Mouse (Mus musculus): ENCODE results near the gene Cadps2. TPM values are rescaled to one million over a fixed set of nuclear protein-coding genes. Genes with fewer than 3 reads are reported as not detected.
A peak's percentile ranks its signal among the peaks of the same experiment; 100 is the strongest.

Cadps2 gene
- polyA plus RNA-seq, 1 experiment, result 102 TPM

GRCm38 (mm10) chr6:23700879-23701278 lies 138.3 kb downstream of the Cadps2 start:
- WGBS, result 30% methylated on average over 3 of the region's 3 CpGs
- H3K4me3 ChIP-seq (replicated peaks; ENCODE audit: insufficient read depth, low read depth, low read length), result no peak overlapping the region
- no peak overlapping the region for H3K27ac ChIP-seq (ENCODE audit: insufficient read depth, low read length)
- peaks cover under 1% of the 10 kb centered on the region; the same call in 1 of the 2 replicates for H3K4me1 ChIP-seq (ENCODE audit: control insufficient read depth, insufficient read depth, low read length)
- TF ChIP-seq CTCF (IDR thresholded peaks at IDR 0.05; ENCODE audit: borderline replicate concordance, insufficient read depth, low read depth, low read length) (no peak), POLR2A (IDR thresholded peaks at IDR 0.05; ENCODE audit: borderline replicate concordance, insufficient read depth, low read length) (no peak)
- peak in 1 of 2 experiments; percentile 21 for DNase-seq
- H3K27me3 ChIP-seq (ENCODE audit: control insufficient read depth, insufficient read depth, low read length), result no peaks in the 10 kb centered on the region

GRCm38 (mm10) chr6:23678172-23678571 lies 161.0 kb downstream of the Cadps2 start:
- Histone ChIP-seq H3K4me1 (ENCODE audit: control insufficient read depth, insufficient read depth, low read length) (no peaks in the 10 kb centered on the region), H3K27me3 (ENCODE audit: control insufficient read depth, insufficient read depth, low read length) (no peaks in the 10 kb centered on the region), H3K27ac (ENCODE audit: insufficient read depth, low read length) (no peak overlapping the region), H3K4me3 (replicated peaks; ENCODE audit: insufficient read depth, low read depth, low read length) (no peak overlapping the region)
- TF ChIP-seq POLR2A (IDR thresholded peaks at IDR 0.05; ENCODE audit: borderline replicate concordance, insufficient read depth, low read length) (no peak), CTCF (IDR thresholded peaks at IDR 0.05; ENCODE audit: borderline replicate concordance, insufficient read depth, low read depth, low read length) (no peak)
- DNase-seq, result peak in 1 of 2 experiments; percentile 70
- 14% methylated on average over 1 of the region's 1 CpGs for WGBS

- WGBS, result 77% methylated on average over 2 of the region's 2 CpGs
- no peak for TF ChIP-seq CTCF (IDR thresholded peaks at IDR 0.05; ENCODE audit: borderline replicate concordance, insufficient read depth, low read depth, low read length)
- no peak for TF ChIP-seq POLR2A (IDR thresholded peaks at IDR 0.05; ENCODE audit: borderline replicate concordance, insufficient read depth, low read length)
- Histone ChIP-seq H3K4me1 (ENCODE audit: control insufficient read depth, insufficient read depth, low read length) (no peaks in the 10 kb centered on the region), H3K4me3 (replicated peaks; ENCODE audit: insufficient read depth, low read depth, low read length) (no peak within 1 kb of the TSS), H3K27me3 (ENCODE audit: control insufficient read depth, insufficient read depth, low read length) (no peaks in the 10 kb centered on the region), H3K27ac (ENCODE audit: insufficient read depth, low read length) (no peak within 1 kb of the TSS)
- no peak for DNase-seq
Observed at GRCm38 (mm10) chr6:23655036-23655435, 184.2 kb downstream of the Cadps2 start, which contains the start of gene Rnf148. Rnf148 (minus strand) TSS chr6:23655136.

- peaks cover 4% of the 10 kb centered on the region for H3K4me1 ChIP-seq (ENCODE audit: control insufficient read depth, insufficient read depth, low read length)
- no peaks in the 10 kb centered on the region for H3K27me3 ChIP-seq (ENCODE audit: control insufficient read depth, insufficient read depth, low read length)
- 97% methylated on average over 2 of the region's 2 CpGs for WGBS
- H3K4me3 ChIP-seq (replicated peaks; ENCODE audit: insufficient read depth, low read depth, low read length), result no peak within 1 kb of the TSS
- no peak within 1 kb of the TSS for H3K27ac ChIP-seq (ENCODE audit: insufficient read depth, low read length)
- TF ChIP-seq CTCF (IDR thresholded peaks at IDR 0.05; ENCODE audit: borderline replicate concordance, insufficient read depth, low read depth, low read length), result no peak
- TF ChIP-seq POLR2A (IDR thresholded peaks at IDR 0.05; ENCODE audit: borderline replicate concordance, insufficient read depth, low read length), result no peak
- DNase-seq, result no peak
Observed at GRCm38 (mm10) chr6:23650205-23650604, 189.0 kb downstream of the Cadps2 start, which contains the start of gene Rnf133. Rnf133 (minus strand) TSS chr6:23650305.

GRCm38 (mm10) chr6:23648732-23649131 lies 190.5 kb downstream of the Cadps2 start:
- Histone ChIP-seq H3K27me3 (ENCODE audit: control insufficient read depth, insufficient read depth, low read length) (no peaks in the 10 kb centered on the region), H3K4me3 (replicated peaks; ENCODE audit: insufficient read depth, low read depth, low read length) (no peak overlapping the region), H3K27ac (ENCODE audit: insufficient read depth, low read length) (no peak overlapping the region), H3K4me1 (ENCODE audit: control insufficient read depth, insufficient read depth, low read length) (peaks cover 4% of the 10 kb centered on the region)
- TF ChIP-seq CTCF (IDR thresholded peaks at IDR 0.05; ENCODE audit: borderline replicate concordance, insufficient read depth, low read depth, low read length) (no peak), POLR2A (IDR thresholded peaks at IDR 0.05; ENCODE audit: borderline replicate concordance, insufficient read depth, low read length) (no peak)
- DNase-seq, result no peak
- WGBS, result 39% methylated on average over 8 of the region's 8 CpGs

GRCm38 (mm10) chr6:23647627-23648247 lies 191.5 kb downstream of the Cadps2 start:
- H3K4me1 ChIP-seq (ENCODE audit: control insufficient read depth, insufficient read depth, low read length), result peaks cover 4% of the 10 kb centered on the region
- H3K27ac ChIP-seq (ENCODE audit: insufficient read depth, low read length), result no peak overlapping the region
- no peak overlapping the region for H3K4me3 ChIP-seq (replicated peaks; ENCODE audit: insufficient read depth, low read depth, low read length)
- WGBS, result 37% methylated on average over 7 of the region's 7 CpGs
- H3K27me3 ChIP-seq (ENCODE audit: control insufficient read depth, insufficient read depth, low read length), result no peaks in the 10 kb centered on the region
- DNase-seq, result peak in 1 of 2 experiments; percentile 53
- TF ChIP-seq CTCF (IDR thresholded peaks at IDR 0.05; ENCODE audit: borderline replicate concordance, insufficient read depth, low read depth, low read length) (no peak), POLR2A (IDR thresholded peaks at IDR 0.05; ENCODE audit: borderline replicate concordance, insufficient read depth, low read length) (no peak)

- Histone ChIP-seq H3K4me3 (replicated peaks; ENCODE audit: insufficient read depth, low read depth, low read length) (no peak overlapping the region), H3K4me1 (ENCODE audit: control insufficient read depth, insufficient read depth, low read length) (peaks cover 16% of the 10 kb centered on the region), H3K27ac (ENCODE audit: insufficient read depth, low read length) (no peak overlapping the region), H3K27me3 (ENCODE audit: control insufficient read depth, insufficient read depth, low read length) (no peaks in the 10 kb centered on the region)
- DNase-seq, result peak; percentile 67 to 76
- TF ChIP-seq CTCF (IDR thresholded peaks at IDR 0.05; ENCODE audit: borderline replicate concordance, insufficient read depth, low read depth, low read length) (no peak), POLR2A (IDR thresholded peaks at IDR 0.05; ENCODE audit: borderline replicate concordance, insufficient read depth, low read length) (no peak)
- WGBS, result 53% methylated on average over 3 of the region's 3 CpGs
Observed at GRCm38 (mm10) chr6:23637081-23637480, 202.1 kb downstream of the Cadps2 start.

- DNase-seq, result no peak
- peaks cover 8% of the 10 kb centered on the region for H3K4me1 ChIP-seq (ENCODE audit: control insufficient read depth, insufficient read depth, low read length)
- TF ChIP-seq POLR2A (IDR thresholded peaks at IDR 0.05; ENCODE audit: borderline replicate concordance, insufficient read depth, low read length) (no peak), CTCF (IDR thresholded peaks at IDR 0.05; ENCODE audit: borderline replicate concordance, insufficient read depth, low read depth, low read length) (no peak)
- WGBS, result 92% methylated on average over 3 of the region's 3 CpGs
- H3K27me3 ChIP-seq (ENCODE audit: control insufficient read depth, insufficient read depth, low read length), result no peaks in the 10 kb centered on the region
- H3K27ac ChIP-seq (ENCODE audit: insufficient read depth, low read length), result no peak overlapping the region
- H3K4me3 ChIP-seq (replicated peaks; ENCODE audit: insufficient read depth, low read depth, low read length), result no peak overlapping the region
Observed at GRCm38 (mm10) chr6:23635208-23635607, 204.0 kb downstream of the Cadps2 start.

Data from cerebellum, adult 2 months (tissue).